Mouse (Mus musculus): ENCODE data around the gene Nup107. TPM values are rescaled to one million over a fixed set of nuclear protein-coding genes. Genes with fewer than 3 reads are reported as not detected.
"Not testable (repeated sequence)": the region's sequence is repeated elsewhere in the genome, so short reads cannot be mapped to it uniquely, and the experiment has no call there.

Gene Nup107
- total RNA-seq, 2 experiments from 2014 or later = 85.6 to 111 TPM

DNA sequence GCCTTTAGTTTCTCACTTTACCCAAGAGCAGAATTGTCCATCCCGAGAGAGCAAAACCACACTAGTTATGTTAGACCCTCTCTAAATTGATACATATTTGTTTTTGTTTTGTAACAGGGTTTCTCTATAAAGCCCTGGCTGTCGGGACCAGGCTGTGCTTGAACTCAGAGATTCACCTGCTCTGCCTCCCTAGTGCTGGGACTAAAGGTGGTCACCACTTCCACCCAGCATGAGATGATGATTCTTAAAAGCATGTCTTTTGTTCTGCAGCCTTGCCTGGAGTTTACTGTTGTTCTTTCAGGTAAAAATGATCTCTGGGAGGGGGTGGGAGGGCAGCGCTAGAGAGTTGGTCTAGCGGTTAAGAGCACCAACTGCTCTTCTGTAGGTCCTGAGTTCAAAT, 66.2 kb downstream of the Nup107 start:
- ATAC-seq (replicated peaks; ENCODE audit: poor library complexity) = no peak

DNA sequence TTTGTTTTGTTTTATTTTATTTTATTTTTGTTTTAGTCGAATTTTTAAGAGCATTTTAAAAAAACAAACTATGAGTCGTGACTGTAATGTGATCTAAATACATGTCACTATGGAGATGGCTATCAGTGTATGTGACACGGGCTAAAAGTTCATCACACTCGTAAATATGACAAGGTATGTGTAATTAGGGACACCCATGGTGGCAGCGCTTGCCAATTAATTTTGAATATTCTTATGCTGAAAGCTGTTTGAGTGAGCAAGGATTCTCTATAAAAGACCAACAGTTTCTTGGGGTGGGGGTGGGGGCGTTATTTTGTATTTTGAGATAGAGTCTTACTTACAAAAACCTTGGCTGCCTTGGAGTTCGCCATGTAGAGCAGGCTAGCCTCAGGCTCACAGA, 66.8 kb downstream of the Nup107 start:
- ATAC-seq (replicated peaks; ENCODE audit: poor library complexity) = no peak

DNA sequence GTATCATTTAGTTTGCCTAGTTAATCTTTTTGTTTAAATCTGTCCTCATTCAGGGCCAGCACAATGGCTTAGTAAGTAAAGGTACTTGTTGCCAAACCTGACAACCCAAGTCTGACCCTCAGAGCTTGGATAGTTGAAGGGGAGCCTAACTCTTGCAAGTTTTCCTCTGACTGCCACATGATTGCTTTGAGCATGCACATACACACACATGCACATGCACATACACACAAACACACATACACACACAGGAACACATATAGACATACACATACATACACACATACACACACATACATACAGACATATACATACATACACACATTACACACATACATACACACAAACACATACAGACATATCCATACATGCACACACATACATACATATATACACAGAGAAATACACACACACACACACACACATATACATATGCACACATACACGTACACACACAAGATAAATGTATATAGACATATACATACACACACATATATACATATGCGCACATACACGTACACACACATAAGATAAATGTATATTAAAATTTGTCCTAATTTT, 67.6 kb downstream of the Nup107 start:
- no peak for ATAC-seq (replicated peaks; ENCODE audit: poor library complexity)

DNA sequence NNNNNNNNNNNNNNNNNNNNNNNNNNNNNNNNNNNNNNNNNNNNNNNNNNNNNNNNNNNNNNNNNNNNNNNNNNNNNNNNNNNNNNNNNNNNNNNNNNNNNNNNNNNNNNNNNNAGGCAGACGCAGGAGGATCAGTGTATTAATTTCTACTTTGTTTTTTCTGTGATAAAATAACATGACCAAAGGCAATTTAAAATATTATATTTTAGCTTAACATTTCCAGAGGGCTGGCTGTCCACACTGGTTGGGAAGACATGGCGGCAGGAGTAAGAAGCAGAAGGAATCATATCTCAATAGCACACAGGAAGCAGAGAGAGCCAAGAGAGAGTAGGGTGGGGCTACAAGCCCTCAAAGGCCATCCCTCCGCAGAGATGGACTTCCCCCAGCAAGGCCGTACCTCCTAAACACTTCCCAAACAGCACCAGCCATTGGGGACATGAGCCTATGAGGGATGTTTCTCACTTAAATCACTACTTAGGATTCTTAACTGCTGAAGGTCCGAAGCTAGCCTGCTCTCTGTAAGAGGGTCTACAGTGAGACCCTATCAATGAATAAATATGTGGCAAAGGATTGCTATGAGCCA, 68.3 kb downstream of the Nup107 start:
- ATAC-seq (replicated peaks; ENCODE audit: poor library complexity) = 0 out of 2 replicates have a peak, but pooled peaks have one; percentile 31

DNA sequence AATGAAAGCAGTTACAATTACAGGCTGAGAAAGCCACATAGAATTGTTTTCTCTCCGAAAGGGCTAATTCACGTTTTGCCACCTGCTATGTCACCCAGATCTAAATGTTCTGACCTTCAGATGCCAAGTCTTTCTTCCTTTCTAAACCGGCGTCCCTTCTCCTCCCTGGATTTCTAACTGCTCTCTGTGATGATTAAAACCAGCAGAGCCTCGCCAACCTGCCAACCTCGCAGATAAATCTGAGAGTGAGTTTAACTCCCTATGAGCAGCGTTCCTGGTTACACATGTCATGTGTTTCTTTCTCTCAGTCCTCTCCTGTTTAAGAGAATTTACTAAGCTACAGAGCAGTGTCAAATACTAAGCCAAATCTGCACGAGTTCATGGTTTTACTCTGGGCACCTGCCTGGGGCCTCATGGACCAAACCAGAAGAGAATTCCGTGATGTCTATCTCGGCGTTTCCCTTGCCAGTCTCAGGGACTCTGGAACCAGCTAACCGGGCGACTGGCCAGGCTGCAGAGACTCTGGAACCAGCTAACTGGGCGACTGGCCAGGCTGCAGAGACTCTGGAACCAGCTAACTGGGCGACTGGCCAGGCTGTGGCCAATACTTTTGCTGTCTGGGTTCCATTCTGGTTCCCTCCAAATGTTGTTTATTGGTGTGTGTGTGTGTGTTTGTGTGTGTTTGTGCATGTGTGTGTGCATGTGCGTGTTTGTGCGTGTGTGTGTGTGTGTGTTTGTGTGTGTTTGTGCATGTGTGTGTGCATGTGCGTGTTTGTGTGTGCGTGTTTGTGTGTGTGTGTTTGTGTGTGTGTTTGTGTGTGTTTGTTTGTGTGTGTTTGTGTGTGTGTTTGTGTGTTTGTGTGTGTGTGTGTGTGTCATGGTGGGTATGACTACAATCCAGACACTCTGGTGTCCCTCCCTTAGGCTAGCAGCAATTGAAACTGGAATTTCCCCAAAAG, 74.1 kb downstream of the Nup107 start:
- 0 out of 2 replicates have a peak, but pooled peaks have one; percentile 27 for ATAC-seq (replicated peaks; ENCODE audit: poor library complexity)

DNA sequence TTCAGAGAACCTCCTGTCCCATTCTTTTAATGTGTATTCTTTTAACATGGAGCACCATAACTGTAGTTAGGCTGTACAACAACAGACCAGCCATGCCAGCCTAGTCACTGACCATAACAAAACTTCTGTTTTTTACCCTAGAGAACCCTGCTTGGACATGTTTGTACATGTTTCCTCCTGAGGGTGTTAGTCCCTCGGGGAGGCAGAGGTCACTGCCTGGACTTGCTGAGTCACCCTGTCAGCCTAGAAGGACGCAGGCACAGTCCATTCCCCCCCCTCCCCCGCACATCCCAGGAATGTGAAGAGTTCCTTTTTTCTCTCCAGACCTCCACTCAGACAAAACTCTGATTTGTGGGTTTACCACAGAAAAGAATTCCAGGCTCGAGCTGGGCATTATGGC, 74.9 kb downstream of the Nup107 start:
- ATAC-seq (replicated peaks; ENCODE audit: poor library complexity) = 0 out of 2 replicates have a peak, but pooled peaks have one; percentile 34

DNA sequence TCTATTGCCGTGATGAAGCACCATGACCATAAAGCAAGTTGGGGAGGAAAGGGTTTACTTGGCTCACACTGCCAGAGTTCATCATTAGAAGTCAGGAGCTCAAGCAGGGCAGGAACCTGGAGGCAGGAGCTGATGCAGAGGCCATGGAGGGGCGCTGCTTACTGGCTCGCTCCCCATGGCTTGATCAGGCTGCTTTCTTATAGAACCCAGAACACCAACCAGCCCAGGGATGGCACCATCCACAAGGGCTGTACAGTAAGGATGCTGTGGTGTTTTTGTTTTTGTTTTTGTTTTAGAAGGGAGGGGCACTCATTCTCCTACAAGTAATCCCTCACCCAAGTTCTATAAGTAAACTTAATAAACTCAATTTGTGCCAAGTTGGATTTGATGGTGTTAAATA, 75.8 kb downstream of the Nup107 start:
- no peak for ATAC-seq (replicated peaks; ENCODE audit: poor library complexity)

DNA sequence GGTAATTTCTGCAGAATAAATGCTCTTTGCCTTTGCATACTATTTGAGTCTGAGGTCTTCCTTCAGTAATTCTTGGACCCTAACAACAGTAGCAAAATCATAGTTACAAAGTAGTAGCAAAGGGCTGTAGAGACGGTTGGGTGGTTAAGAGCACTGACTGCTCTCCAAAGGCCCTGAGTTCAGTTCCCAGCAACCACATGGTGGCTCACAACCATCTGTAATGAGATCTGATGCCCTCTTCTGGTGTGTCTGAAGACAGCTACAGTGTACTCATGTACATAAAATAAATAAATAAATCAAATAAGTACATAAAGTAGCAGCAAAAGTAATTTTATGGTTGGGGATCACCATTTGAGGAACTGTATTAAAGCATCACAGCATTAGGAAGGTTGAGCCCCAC, 76.9 kb downstream of the Nup107 start:
- ATAC-seq (replicated peaks; ENCODE audit: poor library complexity) = not testable (repeated sequence)

DNA sequence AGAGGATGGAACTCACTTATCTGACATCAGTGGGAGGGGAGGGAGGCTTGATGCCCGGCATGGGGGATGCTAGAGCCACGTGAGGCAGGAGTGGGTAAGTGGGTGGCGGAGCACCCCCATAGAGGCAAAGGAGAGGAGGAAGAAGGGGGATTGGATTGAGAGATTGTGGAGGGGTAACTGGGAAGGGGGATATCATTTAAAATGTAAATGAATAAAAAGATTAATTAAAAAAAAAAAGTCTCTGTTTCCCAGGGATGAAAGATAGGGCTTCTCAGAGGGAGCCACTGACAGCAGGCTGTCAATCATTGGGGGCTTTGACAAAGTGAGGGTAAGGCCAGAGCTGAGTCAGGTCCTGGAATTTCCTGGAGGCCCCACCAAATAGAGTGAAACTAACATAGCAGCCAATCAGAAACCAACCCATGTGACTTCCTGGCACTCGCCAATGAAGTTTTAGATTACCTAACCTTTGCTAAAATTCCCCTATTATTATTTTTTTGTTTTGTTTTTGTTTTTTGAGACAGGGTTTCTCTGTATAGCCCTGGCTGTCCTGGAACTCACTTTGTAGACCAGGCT, 77.5 kb downstream of the Nup107 start:
- no peak for ATAC-seq (replicated peaks; ENCODE audit: poor library complexity)

DNA sequence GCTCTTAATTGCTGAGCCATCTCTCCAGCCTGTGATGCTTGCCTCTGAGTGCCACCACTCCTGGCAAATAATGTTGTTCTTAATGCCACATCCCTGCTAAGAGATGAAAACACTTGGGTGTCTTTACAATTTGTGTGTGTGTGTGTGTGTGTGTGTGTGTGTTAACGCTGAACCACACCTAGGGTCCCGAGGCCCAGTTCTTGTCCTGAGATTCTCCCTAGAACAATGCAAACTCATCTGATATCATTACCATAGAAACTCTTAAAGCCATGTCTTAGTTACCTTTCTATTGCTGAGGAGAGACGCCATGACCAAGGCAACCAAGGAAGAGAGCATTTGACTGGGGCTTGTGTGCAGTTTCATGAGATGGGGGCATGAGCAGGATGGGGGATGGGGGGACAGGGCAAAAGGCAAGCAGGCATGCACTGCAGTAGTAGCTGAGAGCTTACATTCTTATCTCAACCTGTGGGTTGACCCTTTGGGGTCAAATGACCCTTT, 78.4 kb downstream of the Nup107 start:
- ATAC-seq (replicated peaks; ENCODE audit: poor library complexity) = no peak

DNA sequence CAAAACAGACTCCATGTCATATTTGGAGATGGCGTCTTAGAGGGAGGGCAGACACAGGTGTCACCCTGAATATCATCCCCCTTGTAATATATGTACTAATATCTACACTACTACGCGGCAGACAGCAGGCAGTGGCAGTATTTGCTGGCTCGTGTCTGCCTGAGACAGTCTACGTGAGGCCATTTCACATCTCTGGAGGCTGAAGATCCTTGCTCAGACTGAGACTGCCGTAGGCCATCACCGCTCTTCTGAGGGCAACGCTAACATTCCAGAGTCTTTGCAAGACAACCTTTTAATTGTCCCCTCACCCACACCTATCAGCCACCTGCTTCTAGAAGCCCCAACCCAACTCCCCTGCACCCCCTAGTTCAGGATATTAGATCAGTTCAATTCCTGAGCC, 79.0 kb downstream of the Nup107 start:
- no peak for ATAC-seq (replicated peaks; ENCODE audit: poor library complexity)

DNA sequence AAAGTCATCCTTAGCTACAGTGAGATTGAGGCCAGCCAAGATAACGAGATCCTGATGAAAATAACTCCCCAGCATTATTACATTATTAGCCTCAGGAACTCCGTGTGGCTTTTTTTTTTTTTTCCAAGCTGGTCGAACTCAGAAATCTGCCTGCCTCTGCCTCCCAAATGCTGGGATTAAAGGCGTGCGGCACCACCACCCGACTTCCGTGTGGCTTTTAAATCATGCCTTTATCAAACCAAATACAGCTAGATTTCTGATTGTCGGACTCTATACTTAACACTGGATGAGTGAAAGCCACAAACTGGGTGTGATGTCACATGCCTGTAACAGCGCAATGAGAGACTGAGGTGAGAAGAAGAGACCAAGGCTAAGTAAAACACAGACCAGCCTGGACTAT, 79.6 kb downstream of the Nup107 start:
- no peak for ATAC-seq (replicated peaks; ENCODE audit: poor library complexity)

DNA sequence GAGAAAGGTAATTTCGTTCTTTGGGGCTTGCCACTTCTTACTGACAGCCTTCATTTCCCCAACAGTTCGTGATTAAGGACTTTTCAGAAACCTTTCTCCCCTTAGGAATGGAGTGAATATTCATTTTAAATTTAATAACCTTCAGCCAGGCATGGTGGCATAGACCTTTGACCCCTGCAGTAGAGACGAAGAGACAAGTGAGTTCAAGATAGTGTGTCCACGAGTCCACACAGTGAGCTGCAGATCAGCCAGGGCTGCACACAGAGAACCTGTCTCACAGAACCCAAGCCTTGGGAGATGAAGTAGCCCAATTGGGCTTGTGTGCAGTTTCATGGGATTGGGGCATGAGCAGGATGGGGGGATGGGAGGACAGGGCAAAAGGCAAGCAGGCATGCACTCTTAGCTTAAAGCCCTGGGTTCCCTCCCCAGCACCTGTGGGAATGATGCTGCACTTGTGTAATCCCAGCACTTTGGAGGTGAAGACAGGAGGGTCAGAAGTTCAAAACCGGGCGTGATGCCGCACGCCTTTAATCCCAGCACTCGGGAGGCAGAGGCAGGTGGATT, 80.2 kb downstream of the Nup107 start:
- ATAC-seq (replicated peaks; ENCODE audit: poor library complexity) = no peak

DNA sequence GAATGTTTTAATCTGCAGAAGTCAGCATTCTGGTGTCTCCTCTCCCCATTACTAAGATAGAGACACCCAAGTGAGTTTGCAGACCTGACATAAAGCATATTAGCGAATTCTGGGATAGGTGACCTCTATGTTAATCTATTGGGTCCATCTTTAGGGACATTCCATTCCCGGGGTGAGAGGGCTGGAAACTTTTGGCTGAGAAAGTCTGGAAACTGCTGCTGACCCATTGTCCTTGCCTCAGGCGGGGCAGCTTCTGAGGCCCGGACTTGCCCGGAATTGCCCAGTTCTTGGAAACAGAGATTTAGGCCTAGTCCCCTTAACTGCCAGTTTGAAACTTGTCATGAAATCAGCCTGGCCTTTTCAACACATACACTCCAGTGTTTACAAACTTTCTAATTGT, 81.1 kb downstream of the Nup107 start:
- ATAC-seq (replicated peaks; ENCODE audit: poor library complexity) = no peak

DNA sequence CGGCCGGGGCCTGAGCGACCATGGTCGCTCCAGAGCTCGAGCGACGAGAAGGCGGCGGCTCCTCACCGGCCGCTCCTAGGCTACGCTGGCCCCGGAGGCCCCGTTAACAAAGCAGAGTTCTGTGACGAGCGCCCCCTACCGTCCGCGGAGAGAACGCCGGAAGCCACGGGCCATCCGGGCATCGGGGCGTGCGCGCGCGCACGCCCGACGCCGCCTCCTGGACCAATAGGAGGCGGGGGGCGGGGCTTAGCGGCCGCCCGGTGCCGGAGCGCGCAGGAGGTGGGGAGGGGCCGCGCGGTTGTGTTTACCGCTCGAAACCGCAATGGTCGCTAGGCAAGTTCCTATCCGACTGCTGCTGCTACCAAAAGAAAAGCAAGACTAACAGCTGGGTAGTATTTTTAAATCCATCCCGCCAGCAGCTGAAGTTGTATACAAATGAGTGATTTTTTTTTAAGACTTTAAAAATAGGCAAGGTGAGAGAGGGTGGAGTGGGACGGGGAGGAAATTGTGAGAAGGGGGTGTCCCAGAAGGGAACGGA, 81.8 kb downstream of the Nup107 start, which contains the start of gene Mdm2:
Gene Mdm2 (minus strand): TSS at position 155 of the 538 bp plus-strand sequence.
- peak; percentile 79 for ATAC-seq (replicated peaks; ENCODE audit: poor library complexity)

DNA sequence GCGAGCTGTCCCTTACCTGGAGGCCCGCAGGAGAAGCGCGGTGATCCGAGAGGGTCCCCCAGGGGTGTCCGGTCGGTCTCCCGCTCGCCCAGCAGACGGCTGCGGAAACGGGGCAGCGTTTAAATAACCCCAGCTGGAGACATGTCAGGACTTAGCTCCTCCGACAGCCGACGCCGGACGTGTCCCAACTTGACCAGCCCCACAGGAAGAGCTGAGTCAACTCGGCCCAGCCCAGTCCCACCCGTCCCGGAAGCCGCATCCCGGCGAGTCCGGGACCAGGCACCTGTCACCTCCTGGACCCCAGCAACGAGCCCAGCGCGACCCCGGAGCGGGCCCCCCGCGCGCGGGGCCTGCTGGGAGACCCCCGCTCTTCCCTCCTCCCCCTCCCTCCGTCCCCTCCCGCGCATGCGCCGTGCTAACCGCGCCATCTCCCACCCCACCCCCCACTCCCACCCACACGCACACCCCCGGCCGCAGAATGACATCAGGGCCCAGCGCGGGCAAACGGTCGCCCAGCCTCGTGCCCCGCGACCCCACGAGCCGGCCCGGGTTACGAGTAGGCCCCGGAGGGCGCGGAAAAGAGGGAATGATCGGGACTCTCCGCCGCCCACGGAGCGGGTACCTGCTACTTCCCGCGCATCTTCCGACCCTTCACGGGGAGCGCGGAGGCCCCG, 82.4 kb downstream of the Nup107 start:
- ATAC-seq (replicated peaks; ENCODE audit: poor library complexity) = peak; percentile 58

DNA sequence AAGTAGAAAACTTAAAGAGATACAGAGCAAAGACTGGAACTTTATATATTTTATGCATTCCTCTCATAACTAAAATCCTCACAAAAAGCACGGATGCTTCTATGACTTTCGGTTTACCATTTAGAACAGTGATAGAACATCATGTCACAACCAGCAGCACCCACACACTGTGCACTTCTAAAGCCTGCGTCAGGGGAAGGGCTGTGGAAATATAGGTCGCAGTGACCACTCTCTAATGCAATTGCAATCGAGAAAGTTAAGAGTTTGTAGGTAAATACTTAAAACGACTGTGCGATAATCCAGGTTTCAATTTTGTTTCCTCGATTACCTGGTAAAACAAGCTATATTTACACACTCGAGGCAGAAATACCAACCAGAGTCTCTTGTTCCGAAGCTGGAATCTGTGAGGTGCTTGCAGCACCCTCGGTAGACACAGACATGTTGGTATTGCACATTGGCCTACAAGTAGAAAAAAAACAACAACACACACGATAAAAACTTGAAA, 83.1 kb downstream of the Nup107 start:
- no peak for ATAC-seq (replicated peaks; ENCODE audit: poor library complexity)

DNA sequence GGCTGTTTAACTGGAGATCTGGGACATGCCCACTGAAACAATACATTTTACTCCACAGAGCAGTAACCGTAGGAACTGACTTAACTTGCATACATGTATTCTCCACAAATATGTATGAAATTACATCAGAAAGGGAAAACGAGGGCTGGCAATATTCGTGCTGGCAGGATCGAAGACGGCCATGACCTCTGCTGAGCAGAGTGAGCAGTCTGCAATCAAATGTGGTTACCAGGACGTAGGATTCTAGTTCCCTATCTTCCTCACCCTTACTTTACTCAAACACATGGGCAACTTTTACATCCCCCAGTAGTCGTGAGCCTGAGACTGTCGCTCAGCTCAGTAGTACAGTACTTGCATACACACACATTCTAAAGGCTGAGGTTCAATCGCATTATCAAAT, 83.6 kb downstream of the Nup107 start:
- ATAC-seq (replicated peaks; ENCODE audit: poor library complexity) = peak; percentile 24

DNA sequence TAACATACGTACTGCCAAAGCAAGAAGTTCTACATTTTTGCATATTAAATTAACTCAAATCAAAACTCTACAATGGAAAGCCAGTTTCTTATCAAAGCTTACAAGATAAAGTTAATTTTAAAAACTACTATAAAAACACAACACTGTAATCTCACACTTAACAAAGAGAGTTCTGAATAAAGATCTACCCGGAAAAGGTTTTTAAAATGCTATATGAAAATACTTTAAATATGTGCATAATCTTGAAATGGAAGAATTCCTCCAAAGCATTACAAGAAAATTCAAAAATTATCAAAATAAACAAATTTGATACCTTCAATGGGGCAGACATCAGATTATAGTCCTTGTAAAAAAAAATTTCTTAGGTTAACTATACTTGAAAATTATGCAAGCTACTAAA, 84.1 kb downstream of the Nup107 start:
- no peak for ATAC-seq (replicated peaks; ENCODE audit: poor library complexity)
